Mouse (Mus musculus) layer of hippocampus, adult 9-10 months (tissue): ENCODE data around the gene Ddx39.

Experiments
- DNase-seq: peaks from one replicate; pipeline ENCODE4 v3.0.0; 2022; ENCODE audit warnings: low spot score

The Ddx39 gene

DNA sequence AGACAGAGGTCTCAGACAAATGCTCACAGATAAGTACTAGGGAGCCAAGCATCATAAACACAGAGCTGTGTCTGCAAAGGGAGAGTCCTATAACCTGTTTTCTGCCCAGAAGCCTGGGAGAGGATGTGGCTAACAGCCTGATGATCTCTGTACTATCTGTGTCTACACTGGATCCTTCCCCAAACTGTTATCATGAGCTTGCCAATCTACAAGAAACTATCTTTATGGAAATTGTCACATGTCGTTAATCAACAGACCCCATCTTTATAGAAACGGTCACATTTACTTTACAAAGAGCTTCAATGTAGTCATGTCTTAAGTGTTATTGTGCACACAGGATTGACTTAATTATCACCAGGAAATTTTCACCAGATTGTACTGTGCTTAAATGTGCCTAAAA is 55.7 kb downstream of the Ddx39 start:
- DNase-seq, result no peak

DNA sequence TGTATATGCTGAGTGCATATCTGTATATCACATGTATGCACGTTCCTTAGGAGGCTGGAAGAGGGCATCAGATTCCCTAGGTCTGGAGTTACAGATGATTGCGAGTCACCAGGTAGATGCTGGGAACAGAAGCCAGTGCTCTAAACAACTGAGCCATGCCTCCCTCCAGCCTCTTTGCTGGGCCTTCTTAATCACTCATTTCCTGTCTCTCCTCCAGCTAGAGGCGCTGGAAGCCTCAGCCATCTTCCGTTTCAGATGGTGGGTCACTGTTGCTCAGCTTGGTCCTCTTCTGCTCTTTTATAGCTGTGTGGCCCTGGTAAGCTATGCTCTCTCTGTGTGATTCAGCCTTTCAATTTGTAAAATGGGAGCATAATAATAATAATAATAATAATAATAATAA is 56.8 kb downstream of the Ddx39 start:
- no peak for DNase-seq

DNA sequence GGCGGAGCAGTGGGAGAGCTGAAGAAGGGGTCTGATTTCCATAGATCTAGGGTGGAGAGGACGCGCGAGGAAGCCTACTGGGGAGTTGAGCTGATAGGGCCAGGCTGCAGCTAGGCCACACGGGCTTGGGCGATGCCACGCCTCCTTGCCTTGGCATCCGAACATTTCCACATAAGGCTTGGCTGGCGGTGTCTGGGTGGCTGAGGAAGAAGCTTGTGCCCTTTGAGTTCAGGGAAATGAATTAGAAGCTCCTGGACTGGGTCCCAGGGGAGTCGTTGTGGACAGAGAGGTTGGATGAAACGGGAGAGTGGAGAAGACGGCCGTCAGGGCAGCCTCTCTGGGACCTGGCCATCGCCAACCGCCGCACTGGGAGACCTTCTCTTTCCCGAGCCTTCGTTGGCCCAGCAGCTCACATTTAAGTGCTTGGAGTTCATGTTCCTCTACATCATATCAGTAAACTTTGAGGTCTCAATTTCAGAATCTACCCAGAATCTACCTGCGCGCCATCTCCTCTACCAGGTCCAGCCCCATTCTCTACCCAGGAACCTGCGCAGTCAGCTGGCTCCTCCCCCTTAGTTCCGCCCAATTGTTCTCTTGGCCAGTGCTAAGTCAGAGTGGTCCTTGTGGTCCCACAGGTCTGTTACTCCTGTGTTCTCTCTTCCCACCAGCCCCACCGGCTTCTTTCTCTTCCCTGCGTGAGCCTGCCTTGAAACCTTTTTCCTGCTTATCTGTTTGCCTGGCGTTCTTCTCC is 57.9 kb downstream of the Ddx39 start:
- no peak for DNase-seq

DNA sequence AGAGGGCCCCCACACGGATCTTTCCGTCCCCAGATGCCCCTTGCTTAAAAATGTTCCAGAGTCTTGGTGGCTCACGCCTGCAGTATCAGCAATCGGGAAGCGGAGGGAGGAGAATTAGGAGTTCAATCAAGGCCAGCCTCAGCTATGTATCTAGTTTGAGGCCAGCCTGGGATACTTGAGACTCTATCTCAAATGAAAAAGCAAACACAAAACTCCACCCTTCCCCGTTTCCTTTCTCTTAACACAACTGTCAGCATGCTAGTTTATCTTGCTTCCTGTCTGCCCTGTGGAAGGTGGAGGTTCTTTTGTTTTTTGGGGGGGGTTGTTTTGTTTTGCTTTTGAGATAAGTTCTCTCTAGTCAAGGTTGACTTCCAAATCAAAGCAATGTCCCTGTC is 58.5 kb downstream of the Ddx39 start:
- no peak for DNase-seq

DNA sequence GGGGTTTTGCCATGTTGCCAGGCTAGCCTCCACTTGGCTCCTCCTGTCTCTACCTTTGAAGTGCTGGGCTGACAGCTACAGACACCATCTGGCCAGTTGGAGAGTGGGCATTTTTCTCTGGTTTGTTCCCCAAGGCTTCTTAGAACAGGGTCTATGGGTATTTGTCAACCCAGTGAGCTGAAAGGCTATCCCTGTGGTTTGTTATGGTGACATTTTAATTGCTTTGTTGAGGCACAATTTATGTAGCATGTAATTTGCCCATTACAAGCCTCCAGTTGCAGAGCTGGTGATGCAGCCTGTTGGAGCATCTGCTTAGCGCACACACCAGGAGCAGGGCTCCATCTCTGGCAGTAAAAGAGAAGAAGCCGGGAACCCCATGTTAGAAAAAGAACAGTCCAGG is 59.2 kb downstream of the Ddx39 start:
- no peak for DNase-seq
